Mouse (Mus musculus) heart, embryonic 15.5 days (tissue): ENCODE results near the gene Birc6. TPM values are rescaled to one million over a fixed set of nuclear protein-coding genes. Genes with fewer than 3 reads are reported as not detected.

Source experiments
- polyA plus RNA-seq: library from polyadenylated mRNA; unstranded; fragments of >200 nt; fragmentation: Nextera tagmentation; extraction: Ambion mirVana; gene quantifications from 2 replicates; pipeline ENCODE4 v1.2.1, GENCODE M21; 2015

Birc6 gene
- polyA plus RNA-seq, 1 experiment from 2014 or later = 61.8 TPM

Other genes starting within 250 kb of the Birc6 start
- 59.8 and 64.1 TPM in 2 replicates for gene Memo1, start 232.8 kb upstream of the Birc6 start, polyA plus RNA-seq
- gene Dpy30, start 204.4 kb upstream of the Birc6 start, polyA plus RNA-seq = 156 and 195 TPM in 2 replicates
- gene Spast, start 189.3 kb upstream of the Birc6 start, polyA plus RNA-seq = 12.6 and 14.2 TPM in 2 replicates
- gene Slc30a6, start 132.7 kb upstream of the Birc6 start, polyA plus RNA-seq = 23.7 and 28.6 TPM in 2 replicates
- 0.10 and 0.15 TPM in 2 replicates for gene Nlrc4, start 69.2 kb upstream of the Birc6 start, polyA plus RNA-seq
- 50.1 and 63.8 TPM in 2 replicates for gene Yipf4, start 38.8 kb upstream of the Birc6 start, polyA plus RNA-seq
- 15.6 and 16.2 TPM in 2 replicates for gene Ttc27, start 189.4 kb downstream of the Birc6 start, polyA plus RNA-seq